Mouse (Mus musculus): ENCODE data around the gene Rprml. TPM values are rescaled to one million over a fixed set of nuclear protein-coding genes. Genes with fewer than 3 reads are reported as not detected.

The Rprml gene
- 200 and 202 TPM in 2 replicates for polyA plus RNA-seq (2021; fragmentation: Nextera tagmentation)
- long read RNA-seq, experiment 1, transcript Rprml-201 (1 exons, 1,010 nt): major isoform, 143 of 143 reads
- long read RNA-seq, experiment 1, partial matches to known transcripts: 0 of 143 reads
- long read RNA-seq, experiment 1, other reads (novel, unspliced or antisense): 0 of 143 reads
- long read RNA-seq, experiment 2, transcript Rprml-201 (1 exons, 1,010 nt): major isoform, 265 of 266 reads
- long read RNA-seq, experiment 2, partial matches to known transcripts: 0 of 266 reads
- long read RNA-seq, experiment 2, other reads (novel, unspliced or antisense): 1 of 266 reads

GRCm38 (mm10) chr11:103649301-103649982 is at the start of gene Rprml:
Gene Rprml (plus strand): TSS chr11:103649570.

GRCm38 (mm10) chr11:103621040-103621439 is 28.3 kb upstream of the Rprml start, which contains the start of gene Gm884:
Gene Gm884 (minus strand): TSS chr11:103621140.

GRCm38 (mm10) chr11:103638790-103639189 is 10.6 kb upstream of the Rprml start, which contains the start of gene Lyzl6:
Gene Lyzl6 (minus strand): TSS chr11:103638890.

GRCm38 (mm10) chr11:103697565-103698176 is 48.3 kb downstream of the Rprml start, which contains the start of gene Gosr2:
Gene Gosr2 (minus strand): TSS chr11:103697898.

Other genes with a start within 250 kb of the Rprml start
- 2.5 and 5.4 TPM in 2 replicates for gene Plekhm1, start 236.9 kb upstream of the Rprml start, polyA plus RNA-seq (2021; fragmentation: Nextera tagmentation)
- not detected in 2 replicates for gene Lrrc37a, start 145.0 kb upstream of the Rprml start, polyA plus RNA-seq (2021; fragmentation: Nextera tagmentation)
- gene Gm884, start 28.4 kb upstream of the Rprml start, polyA plus RNA-seq (2021; fragmentation: Nextera tagmentation): 0.04 and 0.07 TPM in 2 replicates
- not detected in 2 replicates for gene Lyzl6, start 10.7 kb upstream of the Rprml start, polyA plus RNA-seq (2021; fragmentation: Nextera tagmentation)
- 58.5 and 61.4 TPM in 2 replicates for gene Gosr2, start 48.3 kb downstream of the Rprml start, polyA plus RNA-seq (2021; fragmentation: Nextera tagmentation)
- 0.04 and 0.08 TPM in 2 replicates for gene Wnt9b, start 100.3 kb downstream of the Rprml start, polyA plus RNA-seq (2021; fragmentation: Nextera tagmentation)
- 1.9 and 2.2 TPM in 2 replicates for gene Wnt3, start 124.6 kb downstream of the Rprml start, polyA plus RNA-seq (2021; fragmentation: Nextera tagmentation)